Mouse (Mus musculus): Measurements from ENCODE around the gene Rabggta. TPM values are rescaled to one million over a fixed set of nuclear protein-coding genes. Genes with fewer than 3 reads are reported as not detected.

Gene Rabggta
- 24.3 and 27.3 TPM in 2 replicates for polyA plus RNA-seq (2012; rRNA removed)

DNA sequence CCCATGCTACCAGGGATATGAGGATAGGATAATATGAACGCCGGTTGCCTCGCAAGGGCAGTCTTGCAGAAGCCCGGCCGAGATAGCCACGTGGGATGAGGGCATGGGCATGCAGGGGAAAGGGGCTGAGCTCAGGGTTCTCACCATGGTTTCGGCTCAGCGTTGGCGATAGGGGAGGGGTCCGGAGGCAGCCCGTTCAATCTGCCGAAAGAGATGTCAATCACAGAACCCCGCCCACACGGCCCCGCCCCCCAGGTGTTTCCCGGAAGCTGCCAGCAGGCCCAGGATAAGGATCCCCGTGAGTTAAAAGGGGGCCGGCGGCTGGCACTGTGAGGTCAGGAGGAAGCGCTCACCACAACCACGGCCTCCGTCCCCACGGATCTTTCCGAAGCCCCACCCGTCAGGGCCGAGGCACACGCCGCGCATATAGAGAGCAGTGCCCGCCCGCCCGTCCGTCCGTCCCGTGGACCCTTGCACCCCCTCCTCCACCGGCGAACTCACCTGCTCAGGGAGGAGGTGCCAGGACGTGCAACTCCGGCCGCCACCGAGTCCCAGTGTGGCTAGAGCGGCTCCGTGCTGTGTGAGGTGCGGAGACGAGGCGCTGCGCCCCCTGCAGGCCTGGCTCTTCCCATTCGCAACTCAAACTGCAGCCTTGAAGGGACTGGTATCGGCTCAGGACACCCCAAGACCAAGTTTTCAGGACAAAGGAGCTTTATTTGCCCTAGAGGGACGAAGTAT, at the start of gene Rabggta:
Rabggta (minus strand) TSS at position 564 of the 738 bp plus-strand sequence.

GRCm38 (mm10) chr14:55765696-55766095, 43.6 kb upstream of the Rabggta start, which contains the start of gene Ltb4r1:
Gene Ltb4r1, plus strand, starts transcription at chr14:55765962.

DNA sequence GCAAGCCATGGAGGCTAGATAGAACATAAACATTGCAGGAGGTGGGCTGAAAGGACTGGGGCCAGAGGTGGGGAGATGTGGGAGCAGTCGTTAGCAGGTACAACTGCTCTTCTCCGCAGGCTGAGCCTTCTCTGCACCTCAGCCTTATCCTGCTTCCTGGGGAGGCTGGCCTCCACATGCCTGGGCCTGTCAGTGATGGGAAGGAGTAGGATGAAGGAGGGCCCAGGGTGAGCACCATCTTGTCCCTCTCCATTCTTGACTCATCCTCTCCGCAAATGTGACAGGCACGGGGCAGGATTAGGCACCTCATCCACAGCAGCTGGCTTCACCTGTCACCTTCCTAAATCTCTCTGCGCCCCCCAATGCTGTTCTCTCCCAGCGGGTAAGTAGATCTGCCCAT, 39.1 kb upstream of the Rabggta start, which contains the start of gene Ltb4r2:
Ltb4r2 (plus strand) TSS at position 266 of the 400 bp plus-strand sequence.

DNA sequence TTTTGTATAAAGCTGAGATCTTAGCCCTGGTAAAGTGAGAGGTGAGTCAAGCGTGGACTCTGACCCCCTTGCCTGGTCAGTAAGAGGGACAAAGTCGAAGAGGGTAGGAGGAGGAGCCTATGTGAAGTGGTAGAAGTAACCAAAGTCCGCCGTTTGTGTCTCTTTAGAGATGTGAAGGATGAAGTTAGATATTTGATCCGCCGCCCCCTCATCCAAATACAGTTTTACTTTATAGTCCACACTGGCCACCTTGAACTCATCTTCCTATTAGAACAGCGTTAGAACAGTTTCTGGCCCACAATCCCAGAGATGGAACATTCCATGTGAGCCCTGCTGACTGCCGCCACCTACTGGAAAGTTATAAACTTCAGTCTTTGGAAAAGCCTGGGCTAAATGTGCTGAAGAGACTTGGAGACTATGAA, 36.3 kb upstream of the Rabggta start, which contains the start of gene Cideb:
Cideb (minus strand) TSS at position 96 of the 422 bp plus-strand sequence.

GRCm38 (mm10) chr14:55745180-55745860, 23.3 kb upstream of the Rabggta start, which contains the start of the genes Dhrs1 and Nop9:
Gene Dhrs1, minus strand, starts transcription at chr14:55745690.
Gene Nop9, plus strand, starts transcription at chr14:55745693.

GRCm38 (mm10) chr14:55713729-55714122, 8.3 kb downstream of the Rabggta start, which contains the start of gene Tgm1:
Gene Tgm1, minus strand, starts transcription at chr14:55713926.

DNA sequence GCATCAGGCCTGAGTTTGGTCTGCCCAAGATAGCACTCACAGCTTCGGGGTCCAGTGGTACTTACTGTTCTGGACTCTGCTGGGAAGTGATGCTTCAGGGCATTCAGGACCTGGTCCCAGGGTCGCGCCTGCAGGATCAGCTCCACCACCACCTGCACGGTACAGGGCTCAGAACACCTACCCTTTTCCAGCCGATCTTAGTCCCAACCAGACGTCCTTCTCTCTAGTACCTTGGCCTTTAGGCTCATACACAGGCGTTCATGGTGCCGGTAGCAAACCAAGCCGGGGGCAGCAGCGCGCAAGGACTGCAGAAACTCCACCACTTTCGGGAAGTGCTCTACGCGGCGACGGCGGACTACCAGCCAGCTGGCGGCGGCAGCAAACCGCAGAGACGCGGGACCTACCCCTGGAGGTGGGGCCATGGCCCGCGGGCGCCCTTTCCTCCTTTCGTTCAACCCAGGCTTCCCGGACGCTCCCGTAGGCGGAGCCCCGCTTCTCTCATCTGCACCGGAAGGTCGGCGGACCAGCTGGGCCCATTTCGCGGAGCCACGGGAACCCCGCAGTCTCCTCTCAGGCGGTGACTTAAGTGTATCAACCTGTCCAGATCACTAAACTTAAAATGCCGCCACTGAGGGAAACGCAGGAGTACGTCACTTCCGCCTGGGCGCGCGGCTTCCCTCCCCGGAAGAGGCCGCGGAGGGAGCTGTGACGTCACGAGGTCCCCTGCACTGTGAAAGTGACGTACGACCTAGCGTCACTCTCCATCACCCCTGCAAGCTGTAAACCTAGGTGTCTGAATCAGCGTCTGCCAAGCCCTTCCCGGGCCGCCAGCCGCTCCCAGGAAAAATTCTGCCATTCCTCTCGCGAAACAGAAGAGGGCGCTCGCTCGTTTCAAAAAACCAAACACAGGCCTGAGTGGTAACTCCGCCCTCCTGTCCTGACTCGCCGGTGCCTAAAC, 40.6 kb downstream of the Rabggta start, which contains the start of gene Tinf2:
Tinf2 (minus strand) TSS at position 661 of the 958 bp plus-strand sequence.

GRCm38 (mm10) chr14:55671833-55672740, 50.0 kb downstream of the Rabggta start, which contains the start of the genes Gmpr2 and Nedd8:
Gene Gmpr2, plus strand, starts transcription at chr14:55671941.
Gene Nedd8, minus strand, starts transcription at chr14:55672124.

Other genes starting within 250 kb of the Rabggta start
- gene Dhrs4, start 243.5 kb downstream of the Rabggta start, polyA plus RNA-seq (2012; rRNA removed): 9.0 and 9.5 TPM in 2 replicates
- gene Carmil3, start 231.6 kb downstream of the Rabggta start, polyA plus RNA-seq (2012; rRNA removed): 0.84 and 1.7 TPM in 2 replicates
- gene Cpne6, start 211.8 kb downstream of the Rabggta start, polyA plus RNA-seq (2012; rRNA removed): 0.02 and 0.04 TPM in 2 replicates
- gene Nrl, start 197.3 kb downstream of the Rabggta start, polyA plus RNA-seq (2012; rRNA removed): not detected in 2 replicates
- gene Pck2, start 182.0 kb downstream of the Rabggta start, polyA plus RNA-seq (2012; rRNA removed): 9.6 and 12.0 TPM in 2 replicates
- 34.1 and 39.6 TPM in 2 replicates for gene Dcaf11, start 162.3 kb downstream of the Rabggta start, polyA plus RNA-seq (2012; rRNA removed)
- 0.36 and 0.43 TPM in 2 replicates for gene A730061H03Rik, start 161.9 kb downstream of the Rabggta start, polyA plus RNA-seq (2012; rRNA removed)
- gene Fitm1, start 146.6 kb downstream of the Rabggta start, polyA plus RNA-seq (2012; rRNA removed): 5.4 and 7.6 TPM in 2 replicates
- 18.6 and 20.4 TPM in 2 replicates for gene Psme1, start 144.1 kb downstream of the Rabggta start, polyA plus RNA-seq (2012; rRNA removed)
- 8.2 and 12.0 TPM in 2 replicates for gene Emc9, start 137.0 kb downstream of the Rabggta start, polyA plus RNA-seq (2012; rRNA removed)
- gene Psme2, start 131.2 kb downstream of the Rabggta start, polyA plus RNA-seq (2012; rRNA removed): 20.5 and 26.3 TPM in 2 replicates
- gene Rnf31, start 130.6 kb downstream of the Rabggta start, polyA plus RNA-seq (2012; rRNA removed): 14.6 and 15.8 TPM in 2 replicates
- gene Irf9, start 118.7 kb downstream of the Rabggta start, polyA plus RNA-seq (2012; rRNA removed): 20.0 and 20.2 TPM in 2 replicates
- gene Rec8, start 104.2 kb downstream of the Rabggta start, polyA plus RNA-seq (2012; rRNA removed): 4.1 and 5.4 TPM in 2 replicates
- 31.9 and 34.9 TPM in 2 replicates for gene Ipo4, start 86.3 kb downstream of the Rabggta start, polyA plus RNA-seq (2012; rRNA removed)
- gene Gm49378, start 84.4 kb downstream of the Rabggta start, polyA plus RNA-seq (2012; rRNA removed): 8.5 and 8.6 TPM in 2 replicates
- gene Tm9sf1, start 78.5 kb downstream of the Rabggta start, polyA plus RNA-seq (2012; rRNA removed): 55.0 and 58.0 TPM in 2 replicates
- gene Tssk4, start 72.1 kb downstream of the Rabggta start, polyA plus RNA-seq (2012; rRNA removed): 0.38 and 0.49 TPM in 2 replicates
- gene Mdp1, start 61.8 kb downstream of the Rabggta start, polyA plus RNA-seq (2012; rRNA removed): 6.8 and 7.4 TPM in 2 replicates
- 3.7 and 4.7 TPM in 2 replicates for gene Gmpr2, start 50.3 kb downstream of the Rabggta start, polyA plus RNA-seq (2012; rRNA removed)
- gene Nedd8, start 50.1 kb downstream of the Rabggta start, polyA plus RNA-seq (2012; rRNA removed): 167 and 187 TPM in 2 replicates
- gene Tinf2, start 40.4 kb downstream of the Rabggta start, polyA plus RNA-seq (2012; rRNA removed): 3.1 and 4.4 TPM in 2 replicates
- gene Tgm1, start 8.3 kb downstream of the Rabggta start, polyA plus RNA-seq (2012; rRNA removed): 29.4 and 45.8 TPM in 2 replicates
- gene Dhrs1, start 23.4 kb upstream of the Rabggta start, polyA plus RNA-seq (2012; rRNA removed): 50.3 and 51.5 TPM in 2 replicates
- 5.8 and 6.9 TPM in 2 replicates for gene Nop9, start 23.4 kb upstream of the Rabggta start, polyA plus RNA-seq (2012; rRNA removed)
- gene Cideb, start 36.2 kb upstream of the Rabggta start, polyA plus RNA-seq (2012; rRNA removed): 16.4 and 17.4 TPM in 2 replicates
- gene Ltb4r2, start 39.2 kb upstream of the Rabggta start, polyA plus RNA-seq (2012; rRNA removed): 5.8 and 10.2 TPM in 2 replicates
- gene Ltb4r1, start 43.7 kb upstream of the Rabggta start, polyA plus RNA-seq (2012; rRNA removed): 5.6 and 10.4 TPM in 2 replicates
- gene Adcy4, start 61.8 kb upstream of the Rabggta start, polyA plus RNA-seq (2012; rRNA removed): 8.0 and 9.3 TPM in 2 replicates
- gene Ripk3, start 66.6 kb upstream of the Rabggta start, polyA plus RNA-seq (2012; rRNA removed): 16.6 and 17.9 TPM in 2 replicates
- 13.1 and 15.8 TPM in 2 replicates for gene Nfatc4, start 100.9 kb upstream of the Rabggta start, polyA plus RNA-seq (2012; rRNA removed)
- gene Nynrin, start 131.7 kb upstream of the Rabggta start, polyA plus RNA-seq (2012; rRNA removed): 1.7 and 2.3 TPM in 2 replicates
- 0.11 and 0.34 TPM in 2 replicates for gene Cbln3, start 162.1 kb upstream of the Rabggta start, polyA plus RNA-seq (2012; rRNA removed)
- 13.9 and 14.7 TPM in 2 replicates for gene Khnyn, start 162.7 kb upstream of the Rabggta start, polyA plus RNA-seq (2012; rRNA removed)
- 17.2 and 19.5 TPM in 2 replicates for gene Sdr39u1, start 178.0 kb upstream of the Rabggta start, polyA plus RNA-seq (2012; rRNA removed)
- 1.3 and 3.1 TPM in 2 replicates for gene Cma1, start 222.4 kb upstream of the Rabggta start, polyA plus RNA-seq (2012; rRNA removed)
- not detected in 2 replicates for gene Cma2, start 228.7 kb upstream of the Rabggta start, polyA plus RNA-seq (2012; rRNA removed)